18 mouse cellular contexts compared by ENCODE assay signal in genomic region chr10:34638245-34638644, GRCm38 (mm10).
DNase-seq lines count a peak whose midpoint lies in the region; ATAC-seq and TF ChIP-seq lines count a peak whose summit lies in the region.
"Had no signal": no experiment of that assay in that cellular context is flagged by ENCODE, and none has a peak within 500 bp of the region (broad histone marks: within the 10 kb centered on the region; RNA-seq: fewer than 3 reads in every experiment).

No protein-coding gene starts in this region.

- ATAC-seq in kidney, postnatal 0 days (replicated peaks; ENCODE audit: low FRiP score, low read depth), result no peak
- ATAC-seq: liver, embryonic 12.5 days had no signal

- H3K9ac ChIP-seq in kidney, postnatal 0 days (ENCODE audit: low read depth, low read length), result no peak overlapping the region
- H3K9ac ChIP-seq: forebrain, embryonic 12.5 days; heart, embryonic 15.5 days; hindbrain, embryonic 15.5 days; liver, embryonic 12.5 days had no signal

- no peaks in the 10 kb centered on the region for H3K36me3 ChIP-seq in kidney, postnatal 0 days (ENCODE audit: insufficient read depth, low read length)
- H3K36me3 ChIP-seq: forebrain, embryonic 12.5 days; heart, embryonic 15.5 days; hindbrain, embryonic 15.5 days; liver, embryonic 12.5 days had no signal

- H3K4me1 ChIP-seq in kidney, postnatal 0 days (replicated peaks; ENCODE audit: insufficient read depth, low read length), result no peaks in the 10 kb centered on the region
- H3K4me1 ChIP-seq: forebrain, embryonic 12.5 days; heart, embryonic 15.5 days; hindbrain, embryonic 15.5 days; liver, embryonic 12.5 days had no signal

- H3K4me2 ChIP-seq in kidney, postnatal 0 days (ENCODE audit: low read length), result no peak overlapping the region
- H3K4me2 ChIP-seq: forebrain, embryonic 12.5 days; heart, embryonic 15.5 days; hindbrain, embryonic 15.5 days; liver, embryonic 12.5 days; midbrain, embryonic 11.5 days had no signal

- H3K9me3 ChIP-seq in kidney, postnatal 0 days (replicated peaks; ENCODE audit: low read length), result no peaks in the 10 kb centered on the region
- H3K9me3 ChIP-seq: forebrain, embryonic 12.5 days; heart, embryonic 15.5 days; hindbrain, embryonic 15.5 days; liver, embryonic 12.5 days had no signal

- TF ChIP-seq CTCF in kidney, postnatal 0 days (IDR thresholded peaks at IDR 0.05; ENCODE audit: low read depth), result peak; percentile 37

- H3K4me3 ChIP-seq in kidney, postnatal 0 days (replicated peaks; ENCODE audit: low read depth, low read length), result no peak overlapping the region
- H3K4me3 ChIP-seq: forebrain, embryonic 12.5 days; heart, embryonic 15.5 days; hindbrain, embryonic 15.5 days; liver, embryonic 12.5 days; myocyte had no signal

- H3K27me3 ChIP-seq in kidney, postnatal 0 days (ENCODE audit: insufficient read depth, low read length), result no peaks in the 10 kb centered on the region
- H3K27me3 ChIP-seq: forebrain, embryonic 12.5 days; heart, embryonic 15.5 days; hindbrain, embryonic 15.5 days; liver, embryonic 12.5 days had no signal

- no peak overlapping the region for H3K27ac ChIP-seq in kidney, postnatal 0 days
- H3K27ac ChIP-seq: forebrain, embryonic 12.5 days; heart, embryonic 15.5 days; hindbrain, embryonic 15.5 days; liver, embryonic 12.5 days had no signal

- DNase-seq in cerebellum, postnatal 10 days, result peak; percentile 1 to 4
- no peak for DNase-seq in cerebellum, postnatal 4 days (ENCODE audit: low spot score in 2 of 2)
- no peak for DNase-seq in kidney, postnatal 0 days (ENCODE audit: low spot score)
- no peak for DNase-seq in kidney, postnatal 10 days
- DNase-seq in A20 (ENCODE audit: low read depth, low spot score) (peak; percentile 10), R1 (ENCODE audit: low read depth, low spot score) (peak; percentile 41)
- no peak for DNase-seq in adrenal gland, adult 8-10 months
- no peak for DNase-seq in heart, postnatal 4 days
- DNase-seq: cerebellum, adult 18-20 months; kidney, postnatal 14 days; left cerebral cortex, postnatal 4 days; lung, postnatal 10 days had no signal

- 72% methylated on average over 1 of the region's 1 CpGs for WGBS in kidney, postnatal 0 days

Comparison
In these comparisons a context has a peak if more than half of its experiments do, and no peak if none do; other contexts are left out.
1. DNase-seq: peak in cerebellum, postnatal 10 days (2 of 2), A20 (single experiment) and R1 (single experiment); none in cerebellum, postnatal 4 days (0 of 2), kidney, postnatal 0 days (single experiment), kidney, postnatal 10 days (single experiment), adrenal gland, adult 8-10 months (single experiment) and heart, postnatal 4 days (single experiment).